ENCODE assay signal across 9 mouse cellular contexts in genomic region chr7:47014564-47015389, GRCm38 (mm10). TPM values are rescaled to one million over a fixed set of nuclear protein-coding genes. Genes with fewer than 3 reads are reported as not detected.
DNase-seq lines count a peak whose midpoint lies in the region; ATAC-seq and TF ChIP-seq lines count a peak whose summit lies in the region.
"Had no signal": no experiment of that assay in that cellular context is flagged by ENCODE, and none has a peak within 500 bp of the region (broad histone marks: within the 10 kb centered on the region; RNA-seq: fewer than 3 reads in every experiment).

No protein-coding gene starts in this region.

- H3K4me2 ChIP-seq in myocyte (ENCODE audit: low read depth): peak overlapping the region; percentile 69

- H3K79me2 ChIP-seq in myocyte (ENCODE audit: control insufficient read depth, insufficient read depth): no peaks in the 10 kb centered on the region

- peaks cover 7% of the 10 kb centered on the region for H3K4me1 ChIP-seq in limb, embryonic 10.5 days

- ATAC-seq in cerebellum, adult (ENCODE audit: insufficient number of reproducible peaks, low FRiP score, low TSS enrichment): no peak

- peak overlapping the region; percentile 72; the same call in 1 of the 2 replicates for H3K27ac ChIP-seq in limb, embryonic 10.5 days
- H3K27ac ChIP-seq: neural tube, embryonic 12.5 days had no signal

- TF ChIP-seq POLR2A in myocyte (IDR thresholded peaks at IDR 0.05; ENCODE audit: insufficient read length, low read depth): no peak

- no peaks in the 10 kb centered on the region for H3K27me3 ChIP-seq in limb, embryonic 10.5 days (ENCODE audit: low read depth, poor library complexity, severe bottlenecking)
- H3K27me3 ChIP-seq in myocyte (ENCODE audit: control insufficient read depth, insufficient read depth, insufficient read length): no peaks in the 10 kb centered on the region
- H3K27me3 ChIP-seq: neural tube, embryonic 12.5 days had no signal

- WGBS in limb, embryonic 10.5 days: 67% methylated on average over 11 of the region's 11 CpGs

- peak; percentile 42 for DNase-seq in ovary, postnatal 14 days (ENCODE audit: low spot score)
- DNase-seq in ovary, adult 18-20 months (ENCODE audit: low spot score): no peak
- peak; percentile 67 for DNase-seq in fibroblast of lung, adult 2 months (ENCODE audit: low read depth)
- no peak for DNase-seq in limb, embryonic 10.5 days (ENCODE audit: low spot score)
- no peak for DNase-seq in left cerebral cortex, adult 9 months (ENCODE audit: low spot score in 2 of 2)
- DNase-seq in thymus, postnatal 36 days: no peak

- H3K9me3 ChIP-seq in limb, embryonic 10.5 days (replicated peaks): no peaks in the 10 kb centered on the region
- H3K9me3 ChIP-seq: neural tube, embryonic 12.5 days had no signal

- no peaks in the 10 kb centered on the region for H3K36me3 ChIP-seq in limb, embryonic 10.5 days
- H3K36me3 ChIP-seq in myocyte (ENCODE audit: control insufficient read depth, insufficient read depth): no peaks in the 10 kb centered on the region
- H3K36me3 ChIP-seq: neural tube, embryonic 12.5 days had no signal

- H3ac ChIP-seq in myocyte (ENCODE audit: control insufficient read depth, insufficient read length): no peak overlapping the region

- no peak overlapping the region for H3K4me3 ChIP-seq in limb, embryonic 10.5 days
- H3K4me3 ChIP-seq in myocyte: no peak overlapping the region
- H3K4me3 ChIP-seq: neural tube, embryonic 12.5 days had no signal

TF ChIP-seq in myocyte, 11 proteins besides CTCF, POLR2A, EP300 and RAD21:
- TF ChIP-seq CEBPB (IDR thresholded peaks at IDR 0.05; ENCODE audit: insufficient read depth, poor library complexity, severe bottlenecking) (no peak), TCF12 (IDR thresholded peaks at IDR 0.05; ENCODE audit: insufficient read depth, poor library complexity, severe bottlenecking) (no peak), REST (IDR thresholded peaks at IDR 0.05; ENCODE audit: insufficient read depth, insufficient read length) (no peak), POLR2AphosphoS2 (IDR thresholded peaks at IDR 0.05; ENCODE audit: insufficient read length, low read depth) (no peak), MYOG (IDR thresholded peaks at IDR 0.05; ENCODE audit: control insufficient read depth in 1 of 3, insufficient read depth in 1 of 3, insufficient read length in 2 of 3, low read depth in 2 of 3) (no peak), SRF (IDR thresholded peaks at IDR 0.05; ENCODE audit: control insufficient read depth, insufficient read length, low read depth) (no peak), MAX (IDR thresholded peaks at IDR 0.05; ENCODE audit: low read depth) (no peak), E2F4 (IDR thresholded peaks at IDR 0.05; ENCODE audit: insufficient read depth) (no peak)

RNA-seq across cellular contexts. Expression of gene Spty2d1, which starts 6.6 kb away (rescaled TPM):
- 11.2 and 11.9 TPM in 2 replicates for polyA plus RNA-seq in limb, embryonic 10.5 days (2016; fragmentation: Nextera tagmentation; extraction: Ambion mirVana)
- polyA plus RNA-seq in myocyte (2012; fragmentation: generic; extraction: Trizol): 12.0 TPM

RNA-seq across cellular contexts. Expression of gene Gm9999, which starts 31.4 kb away (rescaled TPM):
- polyA plus RNA-seq in limb, embryonic 10.5 days (2016; fragmentation: Nextera tagmentation; extraction: Ambion mirVana): not detected in 2 replicates
- not detected for polyA plus RNA-seq in myocyte (2012; fragmentation: generic; extraction: Trizol)
- polyA plus RNA-seq: neural tube, embryonic 12.5 days had no signal

RNA-seq across cellular contexts. Expression of gene Tmem86a, which starts 35.6 kb away (rescaled TPM):
- polyA plus RNA-seq in limb, embryonic 10.5 days (2016; fragmentation: Nextera tagmentation; extraction: Ambion mirVana): 8.3 and 11.8 TPM in 2 replicates
- polyA plus RNA-seq in myocyte (2012; fragmentation: generic; extraction: Trizol): 28.6 TPM

RNA-seq across cellular contexts. Expression of gene Uevld, which starts 56.5 kb away (rescaled TPM):
- 11.7 and 12.1 TPM in 2 replicates for polyA plus RNA-seq in limb, embryonic 10.5 days (2016; fragmentation: Nextera tagmentation; extraction: Ambion mirVana)
- 3.6 TPM for polyA plus RNA-seq in myocyte (2012; fragmentation: generic; extraction: Trizol)

Comparison
In these comparisons a context has a peak if more than half of its experiments do, and no peak if none do; other contexts are left out.
1. DNase-seq: peak in ovary, postnatal 14 days (single experiment) and fibroblast of lung, adult 2 months (single experiment); none in ovary, adult 18-20 months (single experiment), limb, embryonic 10.5 days (single experiment), left cerebral cortex, adult 9 months (0 of 2) and thymus, postnatal 36 days (0 of 2).